Mouse (Mus musculus) c-Kit-negative CD71-positive TER-119-positive erythroid progenitor cells, embryonic 14.5 days (primary cell): ENCODE data around the gene Ccdc73.
"Not testable (repeated sequence)": the region's sequence is repeated elsewhere in the genome, so short reads cannot be mapped to it uniquely, and the experiment has no call there.

ENCODE experiments used
- DNase-seq: peaks from one replicate; pipeline ENCODE4 v3.0.0-alpha.2; 2013; ENCODE audit warnings: low read depth, low spot score

Gene Ccdc73

DNA sequence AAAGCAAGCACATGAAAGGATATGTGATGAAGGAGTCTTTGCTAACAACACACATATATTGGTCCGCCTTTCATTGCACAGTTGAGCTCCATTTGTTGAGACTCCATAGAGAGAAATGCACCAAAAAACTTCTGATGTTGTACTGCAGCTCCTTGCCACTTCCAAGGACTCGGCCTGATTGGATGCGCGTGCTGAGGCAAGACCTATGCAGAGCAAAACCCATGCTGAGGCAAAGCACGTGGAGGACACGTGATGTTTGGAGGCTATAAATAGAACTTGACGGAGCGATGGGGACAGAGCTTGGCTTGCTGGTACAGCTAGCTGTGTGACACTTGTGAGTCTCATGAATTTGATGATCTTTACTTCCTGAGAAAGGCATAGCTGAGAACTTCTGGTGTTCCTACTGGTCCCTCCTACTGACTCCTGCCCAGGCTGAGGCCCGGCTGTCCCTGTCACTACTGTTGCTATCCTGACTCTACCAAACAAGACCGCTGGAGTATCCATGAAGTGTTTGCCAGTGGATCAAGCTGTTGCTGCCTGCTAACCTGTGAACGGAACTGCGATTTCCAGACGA lies at the start of gene Ccdc73:
Gene Ccdc73 (plus strand): TSS at position 524 of the 574 bp plus-strand sequence.
- no peak for DNase-seq

- not testable (repeated sequence) for DNase-seq
Measured at GRCm38 (mm10) chr2:104818763-104819162, 48.8 kb upstream of the Ccdc73 start.

DNA sequence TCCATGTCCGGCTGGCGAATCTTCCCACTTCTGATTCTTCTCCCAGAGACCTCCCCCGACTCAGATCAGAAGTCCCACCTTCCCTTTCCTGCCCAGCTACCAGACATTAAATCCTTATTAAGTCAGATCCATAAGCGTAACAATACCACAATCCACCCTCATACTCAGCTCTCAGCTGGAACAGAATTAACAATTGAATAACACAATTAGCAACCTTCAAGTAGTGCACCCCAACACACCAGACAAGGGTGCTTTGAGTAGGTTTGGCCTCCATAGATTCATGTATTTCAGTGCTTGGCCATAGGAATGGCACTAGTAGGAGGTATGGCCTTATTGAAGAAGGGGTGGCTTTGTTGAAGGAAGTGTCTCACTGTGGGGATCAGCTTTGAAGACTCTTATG lies 41.4 kb upstream of the Ccdc73 start:
- no peak for DNase-seq

GRCm38 (mm10) chr2:104832486-104832885 lies 35.1 kb upstream of the Ccdc73 start:
- no peak for DNase-seq

GRCm38 (mm10) chr2:104840974-104841373 lies 26.6 kb upstream of the Ccdc73 start:
- no peak for DNase-seq

- no peak for DNase-seq
Measured at GRCm38 (mm10) chr2:104841736-104842135, 25.9 kb upstream of the Ccdc73 start.

DNA sequence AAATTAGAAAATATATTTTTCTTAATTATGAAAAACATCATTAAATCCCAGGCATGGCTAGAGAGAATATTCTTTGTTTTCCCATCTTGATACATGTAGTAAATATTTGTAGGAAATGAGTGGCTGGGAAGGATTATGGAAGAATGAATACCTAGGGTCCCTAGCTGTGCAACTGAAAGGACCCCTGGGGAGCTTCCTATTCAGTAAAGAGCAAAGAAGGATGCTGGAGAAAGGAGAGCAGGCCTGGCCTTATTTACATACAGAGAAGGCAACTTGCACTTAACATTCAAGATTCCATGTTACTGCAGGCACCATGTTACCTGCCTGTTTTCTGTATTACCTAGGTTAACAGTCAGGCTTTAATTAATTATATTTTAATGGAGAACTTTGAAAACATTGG lies 25.0 kb upstream of the Ccdc73 start:
- no peak for DNase-seq

- no peak for DNase-seq
Measured at GRCm38 (mm10) chr2:104846638-104847414, 20.8 kb upstream of the Ccdc73 start.

- DNase-seq, result no peak
Measured at GRCm38 (mm10) chr2:104847645-104848044, 20.0 kb upstream of the Ccdc73 start.

GRCm38 (mm10) chr2:104848235-104849161 lies 19.1 kb upstream of the Ccdc73 start:
- no peak for DNase-seq

GRCm38 (mm10) chr2:104849276-104849990 lies 18.2 kb upstream of the Ccdc73 start, which contains the start of gene Prrg4:
Prrg4 (minus strand) TSS chr2:104849876.
- no peak for DNase-seq

DNA sequence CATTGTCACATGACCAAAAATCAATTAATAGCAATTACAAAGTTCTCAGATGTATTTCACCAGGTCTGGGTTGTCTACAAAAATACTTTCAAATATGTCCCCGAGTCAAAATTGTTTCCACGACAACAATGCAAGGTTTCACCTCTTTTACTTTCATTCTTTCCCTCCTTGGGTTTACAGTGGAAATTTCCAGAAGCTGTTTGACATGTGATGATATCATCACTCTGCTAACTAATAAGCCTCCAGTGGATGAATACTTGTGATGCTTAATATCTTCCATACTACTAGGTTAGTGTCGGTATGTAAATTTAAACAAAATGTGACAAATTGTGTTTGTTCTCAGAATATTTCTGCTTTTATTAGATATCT lies 17.6 kb upstream of the Ccdc73 start:
- DNase-seq, result no peak

GRCm38 (mm10) chr2:104851686-104852085 lies 15.9 kb upstream of the Ccdc73 start:
- DNase-seq, result no peak

GRCm38 (mm10) chr2:104852546-104852945 lies 15.1 kb upstream of the Ccdc73 start:
- no peak for DNase-seq

- no peak for DNase-seq
Measured at GRCm38 (mm10) chr2:104854836-104855235, 12.8 kb upstream of the Ccdc73 start.

DNA sequence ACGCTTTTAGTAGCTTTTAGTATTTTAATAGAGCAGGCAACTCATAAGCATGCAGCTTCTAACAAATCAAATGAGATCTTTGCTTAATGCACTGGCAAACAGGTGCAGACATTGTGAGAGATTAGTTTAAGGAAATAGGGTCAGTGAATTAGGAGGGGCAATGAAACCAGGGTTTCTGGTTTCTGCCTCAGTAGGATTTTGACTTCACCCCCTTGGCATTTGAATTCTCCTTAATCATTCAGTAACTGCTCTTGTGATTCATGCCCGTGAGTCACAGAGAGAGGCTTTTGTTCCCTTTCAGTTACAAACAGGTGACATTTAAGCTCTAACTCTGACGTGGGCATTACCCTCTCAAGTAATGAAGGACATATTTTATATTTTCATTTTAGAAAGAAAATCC lies 11.9 kb upstream of the Ccdc73 start:
- no peak for DNase-seq

GRCm38 (mm10) chr2:104856218-104856617 lies 11.4 kb upstream of the Ccdc73 start:
- DNase-seq, result no peak

DNA sequence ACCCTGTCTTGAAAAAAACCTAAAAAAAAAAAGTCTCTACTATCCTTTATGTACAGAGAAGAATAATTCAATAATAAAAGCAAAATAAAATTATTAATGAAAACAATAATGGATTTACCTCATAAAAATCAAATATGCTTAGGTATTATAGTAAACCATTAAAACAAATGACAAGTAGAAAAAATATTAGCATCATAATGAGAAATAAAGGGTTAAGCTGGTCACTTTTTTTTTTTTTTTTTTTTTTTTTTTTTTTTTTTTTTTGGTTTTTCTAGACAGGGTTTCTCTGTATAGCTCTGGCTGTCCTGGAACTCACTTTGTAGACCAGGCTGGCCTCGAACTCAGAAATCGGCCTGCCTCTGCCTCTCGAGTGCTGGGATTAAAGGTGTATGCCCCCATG lies 9.5 kb upstream of the Ccdc73 start:
- DNase-seq, result not testable (repeated sequence)

- DNase-seq, result no peak
Measured at GRCm38 (mm10) chr2:104859060-104859459, 8.5 kb upstream of the Ccdc73 start.

GRCm38 (mm10) chr2:104860426-104860825 lies 7.2 kb upstream of the Ccdc73 start:
- no peak for DNase-seq

GRCm38 (mm10) chr2:104864176-104864860 lies 3.3 kb upstream of the Ccdc73 start:
- no peak for DNase-seq
